Mouse (Mus musculus) erythroblast, embryonic 14.5 days (primary cell): ENCODE measurements around the gene Dnajb12.

ENCODE experiments used
- GATA1 ChIP-seq: IDR thresholded peaks from 2 replicates; pipeline ENCODE4 v1.6.1; 2012; ENCODE audit warnings: low read length, inconsistent platforms, mixed read lengths
- TAL1 ChIP-seq: IDR thresholded peaks from 3 replicates; pipeline ENCODE4 v1.6.1; 2012; ENCODE audit warnings: low read length, inconsistent platforms, mixed read lengths

DNA sequence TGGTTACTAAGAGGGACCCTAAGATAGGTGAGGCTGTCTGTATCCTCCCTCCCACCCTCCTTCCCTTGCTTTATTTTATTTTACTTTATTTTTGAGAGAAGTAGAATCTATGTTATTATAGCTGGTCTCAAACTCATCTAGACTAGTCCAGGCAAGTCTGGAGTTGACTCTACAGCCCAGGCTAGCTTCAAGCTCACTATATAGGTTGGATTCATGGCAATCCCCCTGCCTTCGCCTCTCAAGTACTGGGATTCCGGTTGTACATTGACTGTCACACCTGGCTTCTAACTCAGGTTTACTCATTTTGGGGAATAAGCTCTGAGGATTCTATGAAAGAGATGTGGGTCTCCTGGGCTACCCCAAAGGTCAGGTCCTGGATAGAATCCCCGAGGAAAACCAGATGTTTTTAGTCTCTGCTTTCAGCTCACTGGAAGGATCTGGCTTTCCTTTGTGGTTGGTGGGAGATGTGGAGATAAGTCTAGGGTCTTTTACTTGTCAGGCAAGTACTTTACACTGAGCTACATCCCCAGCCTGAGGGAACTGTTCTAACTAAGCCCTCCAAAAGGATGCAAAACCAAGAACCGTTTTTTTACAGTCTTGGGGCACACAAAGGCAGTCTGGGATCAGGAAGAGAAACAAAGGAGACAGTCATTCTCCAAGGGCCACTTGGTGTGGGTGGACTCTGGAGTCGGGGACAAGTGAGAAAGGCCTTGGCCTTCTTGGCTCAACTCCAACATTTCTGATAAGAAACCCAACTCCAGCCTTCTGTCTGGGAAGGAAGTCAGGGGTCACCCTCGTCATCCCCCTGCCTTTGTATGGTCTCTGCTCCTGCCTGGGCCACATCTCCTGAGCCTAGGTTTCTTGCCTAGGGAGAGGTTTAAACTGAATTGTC lies 69.3 kb downstream of the Dnajb12 start:
- no peak for TF ChIP-seq GATA1
- TF ChIP-seq TAL1, result no peak
